Mouse (Mus musculus): ENCODE measurements at regions not wholly inside any gene's neighbourhood (a gene's known extent, or its start where the extent isn't known, plus 50 kb on each side); places are given as distances from the start of the nearest gene placed in this dataset.

DNA sequence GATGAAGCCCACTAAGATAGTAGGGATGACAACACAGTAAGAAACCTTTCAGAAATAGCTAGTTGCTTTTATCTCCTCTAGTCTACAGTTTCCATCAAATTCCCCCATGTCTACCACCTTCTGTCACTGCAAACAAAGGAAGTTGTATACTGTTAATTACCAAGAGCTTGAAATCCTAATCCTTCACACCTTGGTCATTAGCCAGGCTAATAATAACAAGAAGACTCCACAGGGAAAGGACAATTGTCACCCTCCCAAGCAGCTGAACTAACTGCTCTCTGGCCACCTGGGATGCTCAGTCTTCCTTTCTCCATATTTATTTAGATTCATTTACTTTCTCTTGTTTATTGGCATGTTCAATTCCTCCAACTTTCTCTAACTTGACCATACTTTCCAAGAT, 130.5 kb upstream of the Tll1 start:
- Histone ChIP-seq H3K27ac (ENCODE audit: insufficient read depth, low read length) (no peak overlapping the region; the same call in 1 of the 2 replicates), H3K27me3 (ENCODE audit: control insufficient read depth, insufficient read depth, low read length) (no peaks in the 10 kb centered on the region), H3K4me1 (ENCODE audit: control insufficient read depth, insufficient read depth, low read length) (peaks cover 9% of the 10 kb centered on the region; the same call in 1 of the 2 replicates), H3K4me3 (replicated peaks; ENCODE audit: insufficient read depth, low read depth, low read length) (no peak overlapping the region)
- peak in 1 of 2 experiments; percentile 61 for DNase-seq
- TF ChIP-seq POLR2A (IDR thresholded peaks at IDR 0.05; ENCODE audit: borderline replicate concordance, insufficient read depth, low read length) (no peak), CTCF (IDR thresholded peaks at IDR 0.05; ENCODE audit: borderline replicate concordance, insufficient read depth, low read depth, low read length) (no peak)

- H3K27ac ChIP-seq (ENCODE audit: insufficient read depth, low read length) = peak overlapping the region; percentile 58; the same call in 1 of the 2 replicates
- no peak overlapping the region for H3K4me3 ChIP-seq (replicated peaks; ENCODE audit: insufficient read depth, low read depth, low read length)
- TF ChIP-seq CTCF (IDR thresholded peaks at IDR 0.05; ENCODE audit: borderline replicate concordance, insufficient read depth, low read depth, low read length) = no peak
- no peak for TF ChIP-seq POLR2A (IDR thresholded peaks at IDR 0.05; ENCODE audit: borderline replicate concordance, insufficient read depth, low read length)
- peak; percentile 50 to 88 for DNase-seq
- no peaks in the 10 kb centered on the region for H3K27me3 ChIP-seq (ENCODE audit: control insufficient read depth, insufficient read depth, low read length)
- peaks cover 9% of the 10 kb centered on the region; the same call in 1 of the 2 replicates for H3K4me1 ChIP-seq (ENCODE audit: control insufficient read depth, insufficient read depth, low read length)
- WGBS = 9% methylated on average over 5 of the region's 5 CpGs
Observed at GRCm38 (mm10) chr8:64335495-64335894, 129.4 kb upstream of the Tll1 start.

- TF ChIP-seq CTCF (IDR thresholded peaks at IDR 0.05; ENCODE audit: borderline replicate concordance, insufficient read depth, low read depth, low read length) = no peak
- no peak for TF ChIP-seq POLR2A (IDR thresholded peaks at IDR 0.05; ENCODE audit: borderline replicate concordance, insufficient read depth, low read length)
Observed at GRCm38 (mm10) chr8:64323985-64324384, 117.9 kb upstream of the Tll1 start.

DNA sequence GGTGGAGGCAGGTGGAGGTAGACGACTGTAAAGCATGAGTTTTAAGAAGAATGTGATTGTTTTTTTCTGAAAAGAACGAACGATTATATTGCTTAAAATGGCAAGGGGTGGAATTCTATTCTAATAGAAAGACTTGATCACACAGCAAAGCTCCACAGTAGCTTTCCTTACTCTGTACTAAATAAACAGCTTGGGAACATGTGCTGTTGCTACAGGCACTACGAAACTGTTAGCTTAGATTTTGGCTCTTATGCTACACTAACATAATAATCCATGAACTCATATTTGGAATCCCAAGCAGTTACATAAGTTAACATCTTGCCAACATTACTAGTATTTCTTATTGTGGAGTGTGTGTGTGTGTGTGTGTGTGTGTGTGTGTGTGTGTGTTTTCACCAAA, 114.3 kb upstream of the Tll1 start:
- no peaks in the 10 kb centered on the region for H3K27me3 ChIP-seq (ENCODE audit: control insufficient read depth, insufficient read depth, low read length)
- DNase-seq = no peak
- 88% methylated on average over 4 of the region's 4 CpGs for WGBS
- peaks cover 6% of the 10 kb centered on the region; the same call in 1 of the 2 replicates for H3K4me1 ChIP-seq (ENCODE audit: control insufficient read depth, insufficient read depth, low read length)
- no peak overlapping the region for H3K4me3 ChIP-seq (replicated peaks; ENCODE audit: insufficient read depth, low read depth, low read length)
- no peak overlapping the region for H3K27ac ChIP-seq (ENCODE audit: insufficient read depth, low read length)
- TF ChIP-seq CTCF (IDR thresholded peaks at IDR 0.05; ENCODE audit: borderline replicate concordance, insufficient read depth, low read depth, low read length) (no peak), POLR2A (IDR thresholded peaks at IDR 0.05; ENCODE audit: borderline replicate concordance, insufficient read depth, low read length) (no peak)

More at GRCm38 (mm10) chr8:64323985-64324384, 117.9 kb upstream of the Tll1 start:
- 90% methylated on average over 2 of the region's 2 CpGs for WGBS
- Histone ChIP-seq H3K27me3 (ENCODE audit: control insufficient read depth, insufficient read depth, low read length) (no peaks in the 10 kb centered on the region), H3K4me3 (replicated peaks; ENCODE audit: insufficient read depth, low read depth, low read length) (no peak overlapping the region), H3K27ac (ENCODE audit: insufficient read depth, low read length) (no peak overlapping the region), H3K4me1 (ENCODE audit: control insufficient read depth, insufficient read depth, low read length) (no peaks in the 10 kb centered on the region)
- no peak for DNase-seq

DNA sequence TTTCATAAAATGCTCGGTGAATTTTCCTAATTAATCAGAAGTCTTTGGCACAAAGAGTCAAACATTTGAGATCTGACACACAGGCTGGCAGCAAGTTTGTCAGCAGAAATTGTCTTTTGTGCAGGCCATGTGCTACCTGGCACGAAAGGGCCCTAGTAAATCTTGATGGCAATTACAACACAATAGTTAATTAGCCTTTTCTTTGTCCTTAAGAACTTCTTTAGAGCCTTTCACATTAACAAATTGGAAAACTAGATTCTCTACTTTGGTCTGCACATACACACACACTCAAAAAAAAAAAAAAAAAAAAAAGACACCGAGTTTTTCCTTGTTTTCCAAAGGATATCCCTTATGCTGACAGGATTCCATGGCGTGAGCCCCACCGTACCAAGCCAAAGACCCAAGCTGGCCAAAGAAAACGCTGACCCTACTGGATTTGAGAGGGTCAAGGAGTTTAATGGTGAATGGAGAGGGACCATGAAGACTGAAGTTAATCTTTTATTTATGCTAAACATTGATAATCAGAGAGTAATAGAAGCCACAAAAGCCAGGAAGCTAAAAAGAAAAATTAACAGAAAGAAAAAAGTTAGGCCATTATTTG, 113.2 kb upstream of the Tll1 start:
- H3K27ac ChIP-seq (ENCODE audit: insufficient read depth, low read length) = no peak overlapping the region
- H3K4me3 ChIP-seq (replicated peaks; ENCODE audit: insufficient read depth, low read depth, low read length) = no peak overlapping the region
- 61% methylated on average over 6 of the region's 6 CpGs for WGBS
- TF ChIP-seq POLR2A (IDR thresholded peaks at IDR 0.05; ENCODE audit: borderline replicate concordance, insufficient read depth, low read length) = no peak
- no peak for TF ChIP-seq CTCF (IDR thresholded peaks at IDR 0.05; ENCODE audit: borderline replicate concordance, insufficient read depth, low read depth, low read length)
- no peaks in the 10 kb centered on the region for H3K27me3 ChIP-seq (ENCODE audit: control insufficient read depth, insufficient read depth, low read length)
- H3K4me1 ChIP-seq (ENCODE audit: control insufficient read depth, insufficient read depth, low read length) = peaks cover 6% of the 10 kb centered on the region; the same call in 1 of the 2 replicates
- no peak for DNase-seq

- no peak for TF ChIP-seq CTCF (IDR thresholded peaks at IDR 0.05; ENCODE audit: borderline replicate concordance, insufficient read depth, low read depth, low read length)
- TF ChIP-seq POLR2A (IDR thresholded peaks at IDR 0.05; ENCODE audit: borderline replicate concordance, insufficient read depth, low read length) = no peak
- 55% methylated on average over 10 of the region's 10 CpGs for WGBS
- Histone ChIP-seq H3K27me3 (ENCODE audit: control insufficient read depth, insufficient read depth, low read length) (no peaks in the 10 kb centered on the region), H3K4me3 (replicated peaks; ENCODE audit: insufficient read depth, low read depth, low read length) (no peak overlapping the region), H3K4me1 (ENCODE audit: control insufficient read depth, insufficient read depth, low read length) (peaks cover 6% of the 10 kb centered on the region; the same call in 1 of the 2 replicates), H3K27ac (ENCODE audit: insufficient read depth, low read length) (no peak overlapping the region)
- DNase-seq = peak in 1 of 2 experiments; percentile 18
Observed at GRCm38 (mm10) chr8:64318524-64319219, 112.6 kb upstream of the Tll1 start.

DNA sequence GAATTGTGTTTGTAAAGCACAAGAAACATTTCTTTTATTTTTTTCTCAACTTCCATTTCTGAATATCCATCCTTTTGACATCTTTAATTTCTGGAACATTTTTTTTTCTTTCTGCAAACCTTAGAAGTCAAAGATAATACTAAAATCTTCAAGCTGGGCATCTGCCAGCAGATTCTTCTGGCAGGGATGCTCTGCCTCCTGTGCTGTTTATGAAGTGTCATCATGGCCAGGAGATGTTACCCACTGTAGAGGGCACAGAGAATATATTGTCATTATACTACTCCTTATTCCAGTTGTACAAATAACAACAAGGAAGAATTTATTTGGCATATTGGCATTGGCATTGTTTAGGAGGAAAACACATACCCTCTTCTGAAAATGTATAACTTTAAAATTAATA, 111.7 kb upstream of the Tll1 start:
- TF ChIP-seq POLR2A (IDR thresholded peaks at IDR 0.05; ENCODE audit: borderline replicate concordance, insufficient read depth, low read length) (no peak), CTCF (IDR thresholded peaks at IDR 0.05; ENCODE audit: borderline replicate concordance, insufficient read depth, low read depth, low read length) (no peak)
- Histone ChIP-seq H3K4me3 (replicated peaks; ENCODE audit: insufficient read depth, low read depth, low read length) (no peak overlapping the region), H3K27me3 (ENCODE audit: control insufficient read depth, insufficient read depth, low read length) (no peaks in the 10 kb centered on the region), H3K4me1 (ENCODE audit: control insufficient read depth, insufficient read depth, low read length) (peaks cover 6% of the 10 kb centered on the region; the same call in 1 of the 2 replicates), H3K27ac (ENCODE audit: insufficient read depth, low read length) (no peak overlapping the region)
- DNase-seq = peak; percentile 29 to 50

DNA sequence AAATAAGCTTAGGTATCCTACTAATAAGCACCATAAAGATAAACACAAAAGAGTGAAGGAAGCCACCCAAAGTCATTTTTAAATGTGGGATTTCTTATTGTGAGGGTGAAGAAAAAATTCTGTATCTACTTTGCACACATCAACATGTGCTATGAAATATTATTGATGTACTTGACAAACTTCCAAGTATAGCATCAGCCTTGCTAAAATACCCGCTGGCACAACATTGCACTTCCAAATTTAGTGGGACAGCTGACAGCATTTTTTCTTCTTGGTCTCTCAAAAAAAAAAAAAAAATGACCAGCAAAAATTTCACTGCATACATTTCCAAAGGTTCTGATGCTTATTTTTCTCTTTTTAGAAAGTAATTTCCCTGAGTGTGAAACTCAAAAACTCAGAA, 101.9 kb upstream of the Tll1 start:
- Histone ChIP-seq H3K4me3 (replicated peaks; ENCODE audit: insufficient read depth, low read depth, low read length) (no peak overlapping the region), H3K27me3 (ENCODE audit: control insufficient read depth, insufficient read depth, low read length) (no peaks in the 10 kb centered on the region), H3K4me1 (ENCODE audit: control insufficient read depth, insufficient read depth, low read length) (no peaks in the 10 kb centered on the region), H3K27ac (ENCODE audit: insufficient read depth, low read length) (no peak overlapping the region)
- no peak for TF ChIP-seq POLR2A (IDR thresholded peaks at IDR 0.05; ENCODE audit: borderline replicate concordance, insufficient read depth, low read length)
- no peak for TF ChIP-seq CTCF (IDR thresholded peaks at IDR 0.05; ENCODE audit: borderline replicate concordance, insufficient read depth, low read depth, low read length)
- WGBS = 23% methylated on average over 1 of the region's 1 CpGs
- peak in 1 of 2 experiments; percentile 66 for DNase-seq

All from cerebellum, adult 2 months (tissue).